Mouse (Mus musculus) layer of hippocampus, postnatal 10 days (tissue): ENCODE measurements around the gene Stk11. TPM values are rescaled to one million over a fixed set of nuclear protein-coding genes. Genes with fewer than 3 reads are reported as not detected.

Source experiments
- DNase-seq, 2 experiments: peaks; one replicate each; pipeline ENCODE4 v3.0.0; 2021; ENCODE audit warnings: low spot score in 2 of 2
- total RNA-seq, 2 experiments: library from RNA; stranded (reverse); gene quantifications; 2 replicates each; pipeline ENCODE4 v1.2.3; 2021

The Stk11 gene
- total RNA-seq, 2 experiments from 2014 or later: 77.1 to 88.3 TPM

GRCm38 (mm10) chr10:80142530-80142925 lies 26.9 kb downstream of the Stk11 start:
- DNase-seq: peak in 1 of 2 experiments; percentile 43

- DNase-seq: no peak
Observed at GRCm38 (mm10) chr10:80143664-80144063, 28.1 kb downstream of the Stk11 start.

- no peak for DNase-seq
Observed at GRCm38 (mm10) chr10:80144159-80144558, 28.6 kb downstream of the Stk11 start.

GRCm38 (mm10) chr10:80144864-80145838 lies 29.5 kb downstream of the Stk11 start:
- DNase-seq: peak; percentile 83 to 87

GRCm38 (mm10) chr10:80145896-80146295 lies 30.3 kb downstream of the Stk11 start:
- peak; percentile 36 to 47 for DNase-seq

GRCm38 (mm10) chr10:80146568-80147011 lies 31.0 kb downstream of the Stk11 start:
- DNase-seq: peak in 1 of 2 experiments; percentile 33

- no peak for DNase-seq
Observed at GRCm38 (mm10) chr10:80147146-80147718, 31.6 kb downstream of the Stk11 start.

GRCm38 (mm10) chr10:80147719-80148601 lies 32.4 kb downstream of the Stk11 start, which contains the start of gene Midn:
Midn (plus strand) TSS chr10:80148272.
- peak; percentile 81 to 85 for DNase-seq

- DNase-seq: peak; percentile 96 to 98
Observed at GRCm38 (mm10) chr10:80148610-80149290, 33.1 kb downstream of the Stk11 start.

GRCm38 (mm10) chr10:80149291-80150225 lies 34.0 kb downstream of the Stk11 start:
- DNase-seq: peak; percentile 96 to 97

GRCm38 (mm10) chr10:80150226-80151210 lies 34.9 kb downstream of the Stk11 start:
- peak; percentile 75 to 82 for DNase-seq

GRCm38 (mm10) chr10:80151211-80152034 lies 35.8 kb downstream of the Stk11 start:
- DNase-seq: peak; percentile 74 to 78

- peak; percentile 51 to 60 for DNase-seq
Observed at GRCm38 (mm10) chr10:80152071-80152872, 36.7 kb downstream of the Stk11 start.

- peak in 1 of 2 experiments; percentile 53 for DNase-seq
Observed at GRCm38 (mm10) chr10:80152873-80153260, 37.3 kb downstream of the Stk11 start.

GRCm38 (mm10) chr10:80153713-80154112 lies 38.1 kb downstream of the Stk11 start:
- DNase-seq: no peak

GRCm38 (mm10) chr10:80154384-80154783 lies 38.8 kb downstream of the Stk11 start:
- DNase-seq: no peak
